Comparison of ENCODE assay signal across 26 mouse cellular contexts in genomic region chr14:117716305-117716704, GRCm38 (mm10).
"Had no signal": no experiment of that assay in that cellular context is flagged by ENCODE, and none has a peak within 500 bp of the region (broad histone marks: within the 10 kb centered on the region; RNA-seq: fewer than 3 reads in every experiment).

No protein-coding gene starts in this region.

- H3K4me3 ChIP-seq: heart, embryonic 10.5 days; heart, embryonic 12.5 days; hindbrain, embryonic 10.5 days; hindbrain, embryonic 12.5 days; intestine, embryonic 15.5 days; kidney, embryonic 15.5 days; limb, embryonic 13.5 days; limb, embryonic 15.5 days; liver, embryonic 12.5 days had no signal

- H3K9ac ChIP-seq: heart, embryonic 12.5 days; hindbrain, embryonic 12.5 days; hindbrain, embryonic 14.5 days; intestine, embryonic 15.5 days; kidney, embryonic 15.5 days; limb, embryonic 13.5 days; limb, embryonic 15.5 days; liver, embryonic 12.5 days had no signal

- H3K27me3 ChIP-seq: heart, embryonic 12.5 days; hindbrain, embryonic 12.5 days; intestine, embryonic 15.5 days; kidney, embryonic 15.5 days; limb, embryonic 13.5 days; limb, embryonic 15.5 days; liver, embryonic 12.5 days had no signal

- H3K4me2 ChIP-seq: heart, embryonic 12.5 days; hindbrain, embryonic 12.5 days; hindbrain, embryonic 14.5 days; intestine, embryonic 15.5 days; kidney, embryonic 15.5 days; limb, embryonic 13.5 days; limb, embryonic 15.5 days; liver, embryonic 12.5 days had no signal

- H3K36me3 ChIP-seq: heart, embryonic 10.5 days; heart, embryonic 12.5 days; hindbrain, embryonic 10.5 days; hindbrain, embryonic 12.5 days; intestine, embryonic 15.5 days; kidney, embryonic 15.5 days; limb, embryonic 13.5 days; limb, embryonic 15.5 days; liver, embryonic 12.5 days had no signal

- DNase-seq: gastrocnemius, postnatal 14 days; gastrocnemius, postnatal 36 days; heart, adult 18-20 months; heart, postnatal 10 days; heart, postnatal 4 days; kidney, adult 18-20 months; kidney, adult 8-10 months; kidney, postnatal 14 days; kidney, postnatal 36 days; layer of hippocampus, adult 9-11 months; layer of hippocampus, postnatal 36 days; left cerebral cortex, postnatal 4 days had no signal

- H3K9me3 ChIP-seq: heart, embryonic 10.5 days; heart, embryonic 12.5 days; hindbrain, embryonic 10.5 days; hindbrain, embryonic 12.5 days; intestine, embryonic 15.5 days; kidney, embryonic 15.5 days; limb, embryonic 13.5 days; limb, embryonic 15.5 days; liver, embryonic 12.5 days had no signal

- H3K4me1 ChIP-seq: heart, embryonic 10.5 days; heart, embryonic 12.5 days; hindbrain, embryonic 10.5 days; intestine, embryonic 15.5 days; kidney, embryonic 15.5 days; limb, embryonic 15.5 days; liver, embryonic 12.5 days had no signal

- H3K27ac ChIP-seq: heart, embryonic 10.5 days; hindbrain, embryonic 10.5 days; hindbrain, embryonic 12.5 days; hindbrain, embryonic 14.5 days; intestine, embryonic 15.5 days; kidney, embryonic 15.5 days; kidney, postnatal 0 days; limb, embryonic 13.5 days; limb, embryonic 15.5 days; liver, embryonic 12.5 days had no signal

- ATAC-seq: hindbrain, embryonic 16.5 days; inflammation-experienced regulatory T-cells, adult 6 months; intestine, embryonic 15.5 days; intestine, postnatal 0 days; liver, embryonic 12.5 days had no signal
